Mouse (Mus musculus) liver, postnatal 0 days (tissue): Measurements from ENCODE around the gene Stx2.

ENCODE experiments used
- CTCF ChIP-seq: sonication (generic); IDR thresholded peaks from 2 replicates; pipeline ENCODE4 v1.5.1; 2016; ENCODE audit warnings: antibody characterized with exemption, low read depth
- EP300 ChIP-seq: IDR thresholded peaks from 2 replicates; pipeline ENCODE4 v1.6.1; 2016; ENCODE audit warnings: antibody characterized with exemption, low read depth, mild to moderate bottlenecking

- TF ChIP-seq CTCF (no peak), EP300 (no peak)
Observed at GRCm38 (mm10) chr5:129009577-129009976, 1.2 kb upstream of the Stx2 start.
